Mouse (Mus musculus) inflammation-experienced regulatory T-cells, adult 16 weeks (primary cell): ENCODE results near the gene Fshr. TPM values are rescaled to one million over a fixed set of nuclear protein-coding genes. Genes with fewer than 3 reads are reported as not detected.

ENCODE experiments used
- polyA plus RNA-seq: library from polyadenylated mRNA; unstranded; fragments of 100-300 nt; shearing (Covaris generic); gene quantifications from one replicate; pipeline ENCODE4 v1.2.1, GENCODE M21; 2017

Fshr gene
- not detected for polyA plus RNA-seq

GRCm38 (mm10) chr17:89200575-89200974 is at the start of gene Fshr:
Fshr (minus strand) TSS chr17:89200675.

